Mouse (Mus musculus) 3T3-L1 (cell line): ENCODE data around the gene BC048562.

ENCODE experiments used
- DNase-seq: peaks from one replicate; pipeline ENCODE4 v3.0.0-alpha.2; 2015; ENCODE audit warnings: low read depth, low spot score

BC048562 gene

DNA sequence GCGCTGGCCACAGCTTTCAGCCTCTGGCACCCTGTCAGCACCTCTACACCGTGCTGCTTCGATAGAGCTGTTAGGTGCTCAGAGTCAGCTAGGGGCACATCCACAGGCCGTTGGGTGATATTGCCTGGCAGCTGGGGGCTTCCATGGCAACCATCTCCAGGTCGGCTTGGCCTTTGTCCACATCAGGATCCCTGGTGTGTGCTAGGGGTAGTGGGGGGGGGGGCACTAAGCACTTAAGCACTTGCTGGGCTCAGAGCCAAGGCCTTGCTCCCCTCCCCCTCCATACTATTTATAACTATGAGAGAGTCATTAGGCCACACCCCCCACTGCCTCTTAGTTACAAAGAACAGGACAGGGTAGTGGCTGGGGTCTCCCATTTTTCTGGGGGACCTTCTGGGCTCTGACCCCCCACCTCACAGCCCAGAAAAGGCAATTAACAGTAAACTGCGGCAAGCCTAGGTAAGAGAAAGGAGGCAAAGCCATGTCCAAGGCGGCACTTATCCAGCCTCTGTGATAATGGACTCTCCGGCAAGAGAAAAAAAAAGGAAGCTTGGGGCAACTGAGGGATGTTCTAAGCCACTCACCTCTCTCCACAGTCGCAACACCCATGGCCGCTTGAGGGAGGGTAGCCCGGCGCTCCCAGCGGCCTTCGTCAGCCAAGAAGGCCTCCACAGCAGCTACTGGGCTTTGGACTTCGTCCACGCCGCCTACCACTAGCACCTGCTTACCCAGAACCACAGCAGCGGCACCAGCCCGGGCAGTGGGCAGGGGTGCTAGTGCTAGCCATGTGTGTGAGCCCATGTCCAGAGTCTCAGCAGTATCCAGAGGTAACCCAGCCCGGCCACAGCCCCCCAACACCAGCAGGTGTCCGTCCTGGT lies 14.2 kb downstream of the BC048562 start:
- no peak for DNase-seq

DNA sequence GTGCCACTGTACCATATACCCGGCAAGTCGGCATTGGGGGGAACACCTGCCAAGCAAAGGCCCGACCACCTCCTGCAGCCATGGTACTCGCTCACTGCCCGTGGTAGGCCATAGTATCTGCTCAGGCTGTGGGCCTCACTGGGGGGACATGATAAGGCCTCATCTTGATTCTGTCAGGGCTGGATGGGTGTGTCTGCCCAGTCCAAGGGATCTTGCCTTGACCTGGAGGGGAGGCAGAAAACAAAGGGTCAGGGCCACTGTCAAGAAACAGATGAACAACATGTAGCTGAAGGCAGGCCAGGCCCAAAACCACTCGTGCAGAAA lies 14.8 kb downstream of the BC048562 start:
- no peak for DNase-seq

DNA sequence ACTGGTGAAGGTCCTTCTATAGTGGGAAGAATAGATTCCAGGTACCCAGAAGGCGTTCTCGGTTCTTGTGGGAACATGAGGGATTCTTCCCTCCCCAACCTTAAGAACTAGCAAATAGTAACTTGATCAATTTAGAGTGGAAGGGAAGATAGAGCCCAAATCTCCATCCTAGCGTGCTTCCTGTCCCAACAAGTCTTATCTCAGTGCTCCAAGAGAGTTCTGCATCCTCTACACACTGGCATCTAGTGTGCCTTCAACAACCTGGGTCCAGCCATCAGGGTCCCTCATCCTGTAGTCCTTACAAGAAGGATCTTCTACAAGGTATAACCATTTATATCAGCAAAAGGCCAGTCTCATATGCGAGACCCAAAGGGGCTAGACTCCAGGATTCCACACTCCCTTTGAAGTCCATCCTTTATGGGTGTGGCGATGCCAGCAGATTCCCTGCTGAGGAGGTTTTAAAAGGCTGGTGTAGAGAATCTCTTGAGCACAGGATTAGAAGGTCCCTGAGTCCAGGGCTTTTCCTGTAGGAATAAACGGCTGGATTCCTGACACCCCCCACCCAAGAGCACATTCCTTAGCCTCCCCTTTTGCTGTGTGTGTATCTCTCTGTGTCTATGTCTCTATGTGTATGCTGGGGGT lies 15.4 kb downstream of the BC048562 start:
- no peak for DNase-seq

DNA sequence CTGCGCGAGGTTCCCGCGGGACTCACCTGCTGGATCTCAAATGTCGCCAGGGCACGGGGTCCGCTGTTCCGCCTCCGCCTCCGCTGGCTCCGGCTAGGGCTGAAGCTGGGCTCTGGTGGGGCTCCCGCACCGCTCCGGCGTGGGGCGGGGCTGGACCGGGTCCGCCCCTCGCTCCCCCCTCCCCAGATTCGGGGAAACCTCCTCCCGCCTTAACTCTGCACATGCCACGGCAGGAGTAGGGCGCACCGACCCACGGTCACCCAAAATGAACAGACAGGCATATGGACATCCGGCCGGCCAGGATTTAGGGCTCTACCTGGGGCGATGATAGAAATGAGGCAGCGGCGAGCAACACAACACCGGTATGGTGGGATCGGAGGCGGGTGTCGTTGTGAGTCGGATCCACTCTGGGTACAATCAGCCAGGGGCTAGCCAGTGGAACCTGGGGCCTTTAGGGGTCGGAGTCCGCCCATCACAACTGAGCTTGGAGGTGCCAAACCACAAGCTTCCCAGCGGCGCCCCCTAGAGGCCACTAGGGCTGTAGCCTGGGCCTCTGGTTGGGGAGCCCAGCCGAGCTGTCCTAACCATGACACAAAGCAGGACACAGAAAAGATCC lies 16.1 kb downstream of the BC048562 start:
- DNase-seq = peak; percentile 56

DNA sequence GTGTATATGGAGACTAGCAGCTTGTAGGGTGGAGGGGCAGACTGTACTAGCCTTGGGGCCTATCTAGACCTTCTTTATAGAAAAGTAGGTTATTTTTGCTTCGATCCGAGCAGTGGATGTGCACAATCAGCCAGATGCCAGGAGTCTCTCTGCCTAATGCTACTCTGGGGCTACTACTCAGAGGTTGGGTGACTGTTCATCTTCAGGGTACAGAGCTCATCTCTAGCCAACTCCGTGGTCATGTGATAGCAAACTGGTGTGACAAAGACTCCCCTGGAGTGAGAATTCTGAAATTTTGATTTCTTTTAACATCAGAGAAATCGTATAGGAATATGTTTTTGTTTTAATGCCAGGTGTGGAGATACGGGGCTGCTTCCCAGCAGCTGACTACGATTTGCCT lies 16.6 kb downstream of the BC048562 start:
- no peak for DNase-seq

DNA sequence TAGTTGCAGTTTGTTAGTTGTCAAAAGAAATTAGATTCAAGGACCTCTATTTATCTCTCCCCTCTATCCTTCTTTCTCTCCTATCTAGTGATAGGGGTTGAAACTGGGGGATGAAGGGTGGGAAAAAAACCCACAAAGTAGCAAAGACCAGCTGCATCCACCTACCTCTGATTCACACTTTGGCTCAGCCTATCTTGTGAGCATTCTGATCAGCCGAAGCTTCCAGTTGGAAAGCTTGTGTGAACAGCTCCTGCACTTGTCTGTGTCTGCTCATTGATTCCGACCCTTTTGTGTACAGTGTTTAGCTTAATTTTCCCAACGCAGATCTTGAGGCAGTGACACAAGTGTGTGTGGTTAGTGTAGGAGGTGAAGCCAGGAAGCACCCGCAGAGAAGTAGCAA lies 17.2 kb downstream of the BC048562 start:
- no peak for DNase-seq

DNA sequence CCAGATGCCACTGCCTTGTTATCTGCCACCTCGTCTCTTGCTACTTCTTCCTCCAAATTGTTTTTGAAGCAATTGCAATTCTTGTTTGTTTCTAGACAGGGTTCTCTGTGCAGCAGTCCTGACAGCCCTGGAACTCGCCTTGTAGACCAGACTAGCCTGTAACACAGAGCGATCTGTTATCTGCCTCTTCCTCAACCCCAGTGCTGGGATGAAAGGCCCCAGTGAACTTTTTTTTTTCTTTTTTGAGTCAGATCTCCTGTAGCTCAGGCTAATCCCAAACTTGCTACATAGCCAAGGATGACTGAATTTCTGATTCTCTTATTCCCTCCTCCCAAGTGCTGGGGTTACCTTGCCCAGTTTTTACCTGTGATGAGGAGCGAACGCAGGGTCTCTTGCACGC lies 18.1 kb downstream of the BC048562 start:
- no peak for DNase-seq

DNA sequence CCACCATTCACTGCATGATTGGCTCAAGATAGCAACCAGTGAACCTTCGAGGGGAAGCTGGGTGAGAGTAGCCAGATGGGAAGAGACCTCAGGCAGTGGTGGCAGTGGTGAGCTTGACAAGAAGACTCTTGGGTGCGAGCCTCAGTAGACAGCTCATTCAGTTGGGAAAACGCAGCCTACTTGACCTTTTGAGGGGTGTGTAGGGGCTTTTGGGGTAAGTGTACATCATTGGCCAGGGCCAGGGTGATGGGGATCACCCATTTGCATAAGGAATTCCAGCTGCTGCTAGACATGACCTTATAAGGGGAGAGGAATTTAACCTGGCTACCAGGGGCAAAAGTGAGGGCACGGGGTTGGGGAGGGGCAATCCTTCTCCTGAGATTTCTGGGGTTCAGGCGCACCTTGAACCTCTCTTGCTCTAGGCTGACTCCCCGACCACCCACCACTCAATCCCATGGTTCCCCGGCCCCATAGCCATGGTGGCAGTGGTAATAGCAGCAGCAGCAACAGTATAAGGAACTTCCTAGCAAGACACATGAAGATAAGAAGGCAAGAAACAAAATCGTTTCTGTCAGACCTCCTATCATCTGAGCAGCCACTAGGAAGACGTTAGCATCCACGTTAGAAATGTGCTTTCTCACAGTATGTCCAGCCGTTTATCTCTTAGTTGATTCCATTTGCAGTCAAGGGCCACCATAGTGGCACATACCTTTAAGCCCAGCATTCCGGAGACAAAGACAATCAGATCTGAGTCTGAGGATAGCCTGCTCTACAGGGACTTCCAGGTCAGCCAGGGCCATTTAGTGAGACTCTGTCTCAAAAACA lies 19.7 kb downstream of the BC048562 start:
- DNase-seq = no peak

DNA sequence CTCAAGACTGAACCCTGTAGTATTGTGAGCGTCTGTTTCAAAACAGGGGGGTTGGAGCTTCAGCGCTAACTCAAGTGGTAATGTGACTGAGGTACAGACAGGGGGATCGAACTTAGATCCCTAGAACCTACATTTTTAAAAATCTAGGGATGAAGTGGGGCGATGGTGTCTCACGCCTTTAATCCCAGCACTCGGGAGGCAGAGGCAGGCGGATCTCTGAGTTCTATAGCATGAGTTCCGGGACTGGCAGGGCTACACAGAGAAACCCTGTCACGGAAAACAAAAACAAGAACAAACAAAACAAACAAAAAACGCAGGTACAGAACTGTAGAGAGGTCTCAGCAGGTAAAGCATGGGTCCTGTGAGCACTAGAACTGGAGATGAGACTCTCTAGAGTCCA lies 20.7 kb downstream of the BC048562 start:
- DNase-seq = no peak

DNA sequence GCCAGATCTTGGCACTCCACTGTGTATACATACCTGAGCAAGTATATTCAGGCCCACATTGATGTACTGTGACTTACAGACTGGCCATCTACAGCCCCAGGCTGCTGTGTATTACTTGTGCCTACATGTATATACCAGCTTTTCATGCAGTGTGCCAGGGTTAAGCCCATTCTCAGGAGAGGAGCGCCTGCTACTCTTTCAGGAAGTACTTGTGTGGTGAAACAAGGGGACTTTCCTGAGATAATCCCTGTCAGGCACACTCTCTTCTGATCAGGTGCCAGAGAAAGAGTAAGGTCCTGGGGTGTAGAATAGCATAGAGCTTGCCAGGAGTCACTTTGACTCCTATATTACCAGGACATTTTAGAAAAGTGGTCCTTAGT lies 23.6 kb downstream of the BC048562 start:
- DNase-seq = peak; percentile 55

DNA sequence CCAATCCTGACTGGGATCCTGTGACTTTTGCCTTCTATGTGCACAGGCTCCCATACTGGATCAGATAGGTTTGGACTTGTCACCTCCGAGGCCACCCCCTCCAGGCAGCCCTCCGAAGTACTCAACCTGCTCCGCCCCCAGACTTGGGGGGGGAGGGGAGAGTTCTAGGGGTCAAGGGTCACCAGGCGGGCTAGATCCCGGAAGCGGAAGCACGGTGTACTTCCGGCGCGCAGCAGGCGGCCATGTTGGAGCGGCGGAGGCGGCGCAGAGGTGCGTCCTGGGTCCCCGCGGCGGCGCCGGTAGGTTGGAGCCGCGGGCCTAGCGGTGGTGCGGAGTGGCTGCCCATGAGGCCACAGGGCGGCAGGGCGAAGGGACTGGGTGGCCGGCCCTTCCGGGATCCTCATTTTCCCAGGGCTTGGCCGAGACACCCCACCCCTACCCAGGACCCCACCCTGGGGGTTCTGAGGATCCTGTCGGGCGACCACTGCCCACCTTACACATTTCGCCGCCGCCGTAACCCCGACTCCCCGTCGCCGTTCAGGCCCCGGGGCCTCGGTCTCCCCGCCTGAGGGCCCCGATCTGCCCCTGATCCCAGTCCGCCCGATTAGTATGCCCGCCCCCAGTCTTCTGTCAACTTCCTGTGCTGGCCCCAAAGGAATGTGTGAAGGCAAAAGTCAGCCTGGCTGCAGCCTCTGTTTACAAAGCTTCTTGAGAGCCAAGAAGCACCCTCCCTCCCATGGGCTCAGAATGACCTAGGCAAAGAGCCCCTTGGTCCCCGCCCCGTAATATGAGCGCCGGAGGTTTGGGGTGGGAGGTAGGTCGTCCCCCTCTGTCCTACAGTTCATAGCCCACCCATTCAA lies 24.3 kb downstream of the BC048562 start, which contains the start of gene Ccdc71:
Gene Ccdc71, plus strand, starts transcription at position 209 of the 860 bp plus-strand sequence.
- peak; percentile 81 for DNase-seq

DNA sequence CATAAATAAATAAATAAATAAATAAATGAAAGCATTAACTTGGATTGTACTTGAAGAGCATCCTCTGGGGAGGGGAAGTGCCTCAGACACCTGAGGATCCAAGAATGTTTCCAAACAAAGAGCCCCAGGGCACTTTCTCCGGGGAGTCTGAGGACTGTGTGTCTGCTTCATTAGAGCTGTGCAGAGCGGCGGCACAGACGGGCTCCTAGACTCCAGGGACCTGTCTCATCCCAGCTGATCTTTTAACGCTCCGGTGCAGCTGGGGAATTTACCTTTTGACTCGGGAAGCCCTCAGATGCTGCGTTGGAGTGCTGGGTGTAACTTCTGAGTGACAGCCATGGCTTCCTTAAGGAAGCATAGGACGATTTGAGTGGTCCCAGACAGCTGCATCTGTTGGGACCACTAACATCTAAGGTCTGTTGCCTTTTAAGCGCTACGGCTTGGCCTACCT lies 24.9 kb downstream of the BC048562 start, which contains the start of gene Klhdc8b:
Gene Klhdc8b, minus strand, starts transcription at position 401 of the 451 bp plus-strand sequence.
- peak; percentile 33 for DNase-seq

DNA sequence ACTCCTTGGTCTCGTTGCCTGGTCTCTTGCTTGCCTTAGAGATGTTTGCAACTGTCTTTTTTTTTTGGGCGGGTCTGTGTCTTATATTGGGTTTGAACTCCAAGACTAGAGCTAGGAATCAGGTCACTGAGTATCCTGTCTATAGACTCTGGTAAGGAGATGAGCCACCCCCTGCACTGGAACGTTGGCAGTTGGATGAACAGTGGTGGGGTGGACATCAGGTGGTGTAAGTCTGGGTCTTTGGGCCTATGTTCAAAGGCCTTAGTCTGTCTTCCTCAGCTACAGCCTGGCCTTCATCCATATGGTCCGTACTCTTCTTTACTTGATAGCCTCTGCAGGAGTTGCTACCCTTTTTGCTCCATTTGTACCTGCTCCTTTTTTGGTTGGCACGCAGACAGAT lies 25.4 kb downstream of the BC048562 start:
- DNase-seq = no peak

DNA sequence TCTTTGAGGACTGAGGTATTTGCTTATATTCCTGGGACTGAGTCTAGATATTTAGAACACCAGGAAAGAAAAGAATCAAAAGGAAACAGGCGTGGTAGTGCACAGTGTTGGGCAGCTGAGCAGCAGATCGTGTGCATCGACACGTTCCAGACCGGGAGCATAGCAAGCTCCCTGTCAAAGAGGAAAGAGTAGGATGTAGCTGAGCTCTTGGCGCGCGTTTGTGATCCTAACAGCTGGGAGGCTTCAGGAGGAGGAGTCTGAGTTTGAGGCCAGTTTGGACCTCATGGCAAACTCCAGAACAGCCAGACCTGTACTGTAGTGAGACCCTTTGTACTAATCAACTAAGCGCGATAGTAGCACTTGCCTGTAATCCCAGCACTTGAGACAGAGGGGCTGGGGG lies 25.9 kb downstream of the BC048562 start:
- no peak for DNase-seq

DNA sequence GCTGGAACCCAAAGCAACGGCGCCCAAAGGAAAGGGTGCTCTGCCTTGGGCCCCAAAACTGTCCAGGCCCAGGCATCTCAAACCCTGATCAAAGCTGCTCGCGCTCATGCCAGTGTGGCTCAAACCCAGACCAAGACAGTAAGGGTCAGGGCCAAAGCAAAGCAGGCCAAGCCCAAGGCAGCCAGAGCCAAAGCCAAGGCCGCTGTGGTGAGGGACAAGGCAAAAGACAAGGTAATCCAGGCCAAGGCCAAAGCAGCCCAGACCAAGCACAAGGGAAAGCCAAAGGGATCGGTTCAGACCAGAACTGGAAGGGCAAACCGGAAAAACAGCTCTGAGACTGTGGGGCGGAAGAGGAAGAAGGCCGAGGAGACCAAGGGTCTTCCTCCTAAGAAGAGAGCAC lies 27.4 kb downstream of the BC048562 start:
- no peak for DNase-seq

DNA sequence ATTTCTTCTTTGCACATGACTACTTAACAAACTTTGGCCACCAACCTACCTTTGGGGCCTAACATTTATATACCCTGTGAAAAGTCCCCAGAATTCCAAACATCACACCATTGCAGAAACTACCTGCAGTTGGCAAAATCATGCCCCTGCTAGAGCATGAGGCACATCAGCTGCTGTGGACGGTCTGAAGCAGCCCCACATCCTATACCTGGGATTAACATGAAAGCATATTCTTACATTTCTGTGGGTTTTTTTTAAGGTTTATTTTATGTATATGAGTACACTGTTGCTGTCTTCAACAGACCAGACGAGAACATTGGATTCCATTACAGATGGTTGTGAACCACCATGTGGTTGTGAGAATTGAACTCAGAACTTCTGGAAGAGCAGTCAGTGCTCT lies 29.9 kb downstream of the BC048562 start:
- no peak for DNase-seq

DNA sequence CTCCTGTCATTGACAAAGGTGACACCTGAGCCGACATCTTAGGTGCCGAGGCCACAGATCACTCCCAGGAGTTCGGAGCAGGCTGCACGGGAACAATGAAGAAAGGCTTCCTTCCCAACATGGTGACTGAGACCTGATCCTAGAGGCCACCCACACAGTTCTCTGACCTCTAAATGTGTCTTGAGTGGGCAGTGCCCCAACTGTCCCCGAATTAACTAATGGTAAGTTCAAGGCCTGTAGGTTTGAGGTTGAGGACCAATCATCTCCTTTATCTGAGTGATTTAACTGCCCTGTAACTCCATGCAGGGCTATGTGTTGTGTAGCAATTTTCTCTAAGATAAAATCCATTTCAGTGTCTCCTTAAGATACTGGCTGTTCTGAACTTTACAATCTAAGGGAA lies 33.1 kb downstream of the BC048562 start:
- DNase-seq = no peak

DNA sequence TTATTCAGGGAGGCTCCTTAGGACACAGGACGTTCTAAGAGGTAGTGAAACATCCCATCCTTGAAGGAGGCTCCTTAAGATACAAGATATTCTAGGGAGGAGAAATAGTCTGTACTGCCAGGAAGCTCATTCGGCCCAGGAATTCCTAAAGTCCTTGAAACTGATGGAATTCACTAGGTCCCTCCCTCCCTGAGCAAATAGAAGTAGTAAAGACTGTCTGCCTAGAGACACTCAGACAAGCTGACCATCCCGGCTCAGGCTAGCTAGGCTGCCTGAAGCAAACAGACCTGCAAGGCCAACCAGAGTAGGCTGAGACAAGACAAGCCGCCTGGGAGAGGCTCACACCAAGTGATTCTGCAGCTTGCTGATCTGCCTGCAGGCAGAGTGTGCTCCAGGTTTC lies 33.6 kb downstream of the BC048562 start:
- DNase-seq = no peak

DNA sequence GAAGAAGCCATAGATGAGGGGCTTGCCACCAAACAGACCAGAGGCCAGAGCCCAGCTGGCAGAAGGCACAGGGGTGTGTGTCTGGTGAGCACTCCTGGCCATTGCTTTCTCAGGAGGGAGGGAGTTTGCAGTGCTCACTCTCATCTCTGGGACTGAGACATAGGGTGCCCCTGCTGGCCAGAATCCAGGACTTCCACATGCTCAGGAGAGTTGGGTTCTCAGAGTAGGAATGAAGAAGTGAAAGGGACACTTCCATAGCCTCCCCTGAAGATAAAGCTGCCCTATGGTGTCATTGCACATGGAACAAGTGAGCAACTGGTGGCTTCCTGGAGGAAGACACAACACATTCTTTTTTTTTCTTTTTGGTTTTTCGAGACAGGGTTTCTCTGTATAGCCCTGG lies 38.2 kb downstream of the BC048562 start:
- DNase-seq = no peak

DNA sequence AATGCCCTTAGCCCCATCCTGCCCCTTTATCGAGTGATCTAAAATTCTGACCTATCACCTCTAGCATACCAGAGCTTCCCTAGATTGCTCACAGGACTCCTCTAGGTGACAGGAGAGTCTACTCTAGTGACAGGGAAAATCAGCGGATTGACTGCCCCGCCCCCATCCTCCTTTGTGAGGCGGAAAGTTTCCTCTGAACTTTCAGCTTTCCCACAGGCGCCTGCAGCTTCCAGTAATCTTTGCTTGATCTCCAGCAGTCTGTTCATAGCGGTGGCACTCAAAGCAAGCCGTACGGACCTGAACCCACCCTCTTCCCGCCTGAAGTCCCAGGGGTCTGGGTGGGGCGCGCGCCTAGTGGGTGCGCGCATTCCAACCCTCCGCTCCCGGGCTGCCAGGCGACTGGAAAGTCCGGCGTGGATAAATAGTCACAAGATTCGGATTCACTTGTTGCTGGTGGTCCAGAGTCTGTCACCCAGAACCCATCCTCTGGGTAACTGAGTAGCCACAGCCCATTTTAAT lies 42.4 kb downstream of the BC048562 start:
- DNase-seq = peak; percentile 85

DNA sequence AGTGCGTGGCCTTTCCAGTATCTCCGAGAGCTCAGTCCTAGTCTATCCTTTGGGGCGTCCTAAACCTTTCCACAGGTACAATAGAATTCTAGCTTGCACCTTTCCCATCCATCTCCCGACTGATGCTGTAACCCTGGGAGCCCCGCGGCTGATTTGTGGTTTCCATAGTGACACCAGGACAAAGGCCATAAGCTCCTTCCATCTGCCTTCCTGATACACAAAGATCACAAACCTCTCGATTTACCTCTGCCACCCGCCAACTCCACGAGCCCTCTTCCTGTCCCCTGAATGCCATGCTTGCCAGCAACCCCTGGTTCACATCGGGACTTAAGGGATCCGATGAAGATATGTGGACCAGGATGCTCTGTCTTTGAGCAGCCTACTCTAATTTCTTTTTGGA lies 43.0 kb downstream of the BC048562 start:
- no peak for DNase-seq
